Mouse (Mus musculus): Measurements from ENCODE around the gene Nav2. TPM values are rescaled to one million over a fixed set of nuclear protein-coding genes. Genes with fewer than 3 reads are reported as not detected.
A peak's percentile ranks its signal among the peaks of the same experiment; 100 is the strongest.

Nav2 gene
- total RNA-seq, 2 experiments from 2014 or later = 71.1 to 81.0 TPM

DNA sequence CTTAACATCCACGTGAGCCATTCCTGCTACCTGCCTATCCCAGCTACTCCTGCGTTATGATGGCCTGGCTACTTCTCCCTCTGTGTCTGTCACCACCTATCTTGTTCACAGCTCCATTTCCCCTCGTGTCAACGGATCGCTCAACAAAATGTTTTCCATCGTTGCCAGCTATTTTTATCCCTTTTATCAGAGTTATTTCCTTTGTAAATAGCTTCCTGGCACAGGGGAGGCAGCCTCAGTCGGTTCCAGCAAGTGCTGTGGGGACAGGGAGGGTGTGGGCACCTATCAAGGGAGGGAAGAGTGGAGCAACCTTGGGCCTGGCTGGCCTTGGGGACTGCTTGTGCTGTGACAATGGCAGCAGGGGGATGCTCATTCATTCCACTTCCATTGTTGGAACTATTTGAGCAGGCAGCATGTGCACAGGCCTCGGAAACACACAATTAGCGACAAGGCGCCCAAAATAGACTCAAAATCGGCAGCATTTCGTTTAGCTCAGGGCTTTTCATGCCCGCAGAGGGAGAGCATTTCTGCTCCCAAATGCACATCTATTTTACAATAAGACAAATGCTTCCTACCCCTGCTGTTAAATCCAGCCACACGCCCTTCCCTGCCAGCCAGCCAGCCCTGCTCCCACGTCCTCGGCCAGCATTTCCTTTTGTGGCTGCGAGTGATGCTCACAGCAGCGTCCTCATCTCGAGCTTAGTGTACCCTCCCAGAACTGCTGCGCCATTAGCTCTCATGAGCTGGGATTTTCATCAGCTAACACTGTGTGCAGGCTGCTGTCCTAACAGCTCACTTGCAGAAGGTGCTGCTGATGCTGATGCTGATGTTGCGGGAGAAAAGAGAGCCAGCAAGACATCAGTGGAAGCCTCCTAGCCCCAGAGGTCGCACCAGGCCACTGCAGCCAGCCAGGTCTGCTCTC, 237.5 kb downstream of the Nav2 start:
- DNase-seq (ENCODE audit: low spot score in 2 of 2) = peak; percentile 58 to 80

DNA sequence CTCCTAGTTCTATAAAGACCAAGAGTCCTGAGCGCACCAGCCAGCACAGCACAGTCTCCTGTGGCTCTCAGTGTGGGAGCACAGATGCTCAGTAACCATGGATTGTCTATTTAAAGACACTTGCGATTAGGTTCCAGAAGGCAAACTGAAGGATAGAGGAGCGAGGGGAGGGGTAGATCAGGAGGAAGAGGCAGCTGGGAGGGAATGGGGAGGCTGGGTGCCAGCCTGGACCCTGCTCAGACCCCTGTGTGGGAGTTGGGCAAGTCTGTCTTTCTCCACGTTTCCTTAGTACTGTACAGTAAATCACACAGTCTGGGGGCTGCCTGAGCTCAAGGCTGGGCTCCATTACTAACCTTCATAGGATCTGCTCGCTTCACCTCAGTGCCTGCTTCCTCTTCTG, 243.8 kb downstream of the Nav2 start:
- peak in 1 of 2 experiments; percentile 47 for DNase-seq (ENCODE audit: low spot score in 2 of 2)

DNA sequence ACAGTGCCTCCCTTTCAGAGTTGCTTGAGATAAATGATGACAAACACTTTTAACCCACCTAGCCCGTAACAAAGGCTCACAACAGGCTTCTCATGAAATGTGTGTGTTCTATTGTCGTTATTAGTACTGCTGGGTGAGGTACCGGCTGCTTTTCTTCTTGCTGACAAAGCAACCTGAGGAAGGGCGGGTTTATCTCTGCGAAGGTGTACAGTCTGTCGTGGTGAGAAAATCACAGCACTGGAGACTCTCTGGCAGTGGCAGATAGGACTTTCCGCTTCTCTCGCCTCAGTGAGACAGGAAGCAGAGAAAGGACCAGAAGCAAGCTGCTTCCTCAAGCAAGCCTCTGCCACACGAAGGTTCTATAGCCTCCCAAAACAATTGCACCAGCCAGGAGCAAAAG, 244.2 kb downstream of the Nav2 start:
- DNase-seq (ENCODE audit: low spot score in 2 of 2) = no peak

DNA sequence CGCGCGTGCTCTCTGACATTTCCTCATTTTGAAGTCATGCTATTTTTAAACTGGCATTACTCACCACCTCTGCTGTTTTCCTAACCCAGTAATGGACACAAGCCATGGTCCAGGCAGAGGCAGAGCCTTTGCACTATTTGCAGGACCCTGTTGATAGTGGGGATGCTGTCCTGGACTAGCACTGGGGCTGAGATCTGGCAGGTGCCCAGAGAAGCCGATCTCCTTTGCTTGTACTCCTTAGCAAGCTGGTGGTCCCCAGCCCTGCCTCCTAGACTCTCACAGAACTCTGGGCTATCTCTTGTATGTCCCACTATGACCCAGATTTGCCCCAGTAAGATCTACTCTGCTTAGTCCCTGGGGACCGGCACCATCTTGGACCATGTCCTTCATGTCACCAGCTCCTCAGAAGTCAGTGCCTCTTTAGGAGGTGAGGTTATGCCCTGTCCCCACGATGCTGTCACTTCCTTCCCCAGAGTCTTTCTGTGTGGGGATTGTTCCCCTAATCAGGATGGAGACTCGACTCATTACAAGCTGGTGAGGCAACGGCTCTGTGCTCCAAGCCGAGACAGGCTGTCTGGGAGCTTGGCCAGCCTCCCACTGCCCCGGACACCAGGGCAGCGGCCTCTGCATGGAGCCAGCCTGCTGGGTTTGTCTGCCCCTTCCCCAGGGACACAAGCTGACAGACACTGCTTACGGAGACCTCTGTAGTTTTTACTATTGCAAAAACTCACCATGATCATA, 250.3 kb downstream of the Nav2 start:
- no peak for DNase-seq (ENCODE audit: low spot score in 2 of 2)

GRCm38 (mm10) chr7:49159646-49160555, 251.4 kb downstream of the Nav2 start:
- no peak for DNase-seq (ENCODE audit: low spot score in 2 of 2)

DNA sequence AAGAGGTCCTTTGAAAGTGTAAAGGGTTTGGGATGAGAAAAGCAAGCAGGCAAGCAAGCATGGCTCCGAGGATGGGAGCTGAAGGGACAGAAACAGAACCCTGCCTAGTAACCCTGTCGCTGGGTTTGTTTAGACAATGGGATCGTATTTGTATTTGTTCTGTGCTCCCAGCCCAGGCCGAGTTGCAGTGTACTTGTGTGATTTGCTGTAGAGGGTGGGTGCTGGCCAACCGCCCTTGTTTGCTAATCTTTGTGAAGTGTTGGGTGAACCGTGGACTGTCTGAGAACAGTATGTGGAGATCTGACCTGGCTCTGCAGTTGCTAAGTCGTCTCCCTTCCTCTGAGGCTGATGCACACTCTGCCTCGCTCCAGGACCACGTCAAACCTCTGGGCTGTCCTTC, 253.6 kb downstream of the Nav2 start:
- no peak for DNase-seq (ENCODE audit: low spot score in 2 of 2)

DNA sequence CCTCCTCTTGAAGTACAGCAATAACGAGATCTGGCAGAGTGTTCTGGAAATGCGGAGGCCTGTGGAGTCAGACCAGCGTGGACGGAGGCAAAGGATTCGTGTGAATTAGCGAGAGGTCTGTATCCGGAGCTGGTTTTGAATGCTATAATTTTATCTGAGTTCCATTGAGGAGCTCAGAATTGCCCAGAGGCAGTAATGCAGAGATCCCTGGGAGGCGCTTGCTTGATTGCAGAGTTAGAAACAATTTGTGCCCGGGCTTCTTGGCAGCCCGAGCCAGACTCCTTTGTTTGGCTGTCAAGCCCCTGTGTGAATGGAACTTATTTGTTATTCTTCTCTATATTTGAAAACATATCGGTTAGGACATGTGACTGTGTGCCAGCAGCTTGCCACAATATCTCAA, 255.3 kb downstream of the Nav2 start:
- no peak for DNase-seq (ENCODE audit: low spot score in 2 of 2)

DNA sequence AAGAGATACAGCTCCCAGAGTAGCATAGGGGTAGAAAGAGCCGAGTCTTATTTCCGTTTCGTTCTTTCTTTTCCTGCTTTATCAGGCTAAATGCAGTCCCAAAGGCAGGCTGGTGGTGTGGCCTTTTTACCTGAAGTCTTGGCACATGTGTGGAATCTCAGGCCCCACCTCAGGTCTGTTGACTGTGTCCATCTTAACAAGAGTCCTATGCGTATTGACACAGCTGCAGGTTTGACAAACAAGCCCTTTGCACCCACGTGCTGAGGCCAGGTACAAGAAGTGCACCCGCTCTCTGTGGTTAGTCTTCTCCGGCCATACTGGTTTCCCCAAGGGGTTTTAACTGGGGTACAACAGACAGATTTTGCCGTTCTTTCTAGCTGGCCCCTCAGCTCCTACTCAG, 256.4 kb downstream of the Nav2 start:
- DNase-seq (ENCODE audit: low spot score in 2 of 2) = no peak

GRCm38 (mm10) chr7:49172926-49173325, 264.4 kb downstream of the Nav2 start:
- DNase-seq (ENCODE audit: low spot score in 2 of 2) = no peak

- DNase-seq (ENCODE audit: low spot score in 2 of 2) = no peak
These were observed 267.4 kb downstream of the Nav2 start for GRCm38 (mm10) chr7:49175784-49176409.

DNA sequence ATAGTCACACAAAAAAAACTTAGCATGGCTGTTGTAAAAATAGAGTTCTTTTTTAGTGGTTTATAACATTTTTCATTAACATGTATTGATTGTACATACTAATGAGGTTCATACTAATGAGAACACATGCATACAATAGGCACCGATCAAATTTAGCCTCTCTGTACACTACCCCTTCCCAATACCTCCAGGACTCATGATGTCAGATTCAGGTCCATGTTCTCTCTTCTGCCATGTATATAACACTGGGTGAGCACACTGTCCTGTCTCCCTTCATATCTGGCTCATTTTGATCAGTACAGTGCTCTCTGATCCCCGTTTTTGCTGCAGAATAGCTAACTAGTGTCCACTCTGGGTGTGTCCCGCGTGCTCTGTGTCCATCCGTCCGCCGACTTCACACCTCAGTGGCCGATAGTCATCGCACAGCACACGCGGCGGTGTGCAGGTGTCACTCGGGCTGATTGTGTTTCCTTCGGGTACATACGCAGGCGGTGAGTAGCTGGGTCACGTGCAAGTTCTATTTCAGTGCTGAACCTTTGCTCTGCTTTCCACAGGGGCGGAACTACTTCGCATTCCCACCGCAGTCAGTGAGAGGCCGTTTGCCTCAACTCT, 268.2 kb downstream of the Nav2 start:
- no peak for DNase-seq (ENCODE audit: low spot score in 2 of 2)

GRCm38 (mm10) chr7:49178217-49178616, 269.7 kb downstream of the Nav2 start:
- no peak for DNase-seq (ENCODE audit: low spot score in 2 of 2)

DNA sequence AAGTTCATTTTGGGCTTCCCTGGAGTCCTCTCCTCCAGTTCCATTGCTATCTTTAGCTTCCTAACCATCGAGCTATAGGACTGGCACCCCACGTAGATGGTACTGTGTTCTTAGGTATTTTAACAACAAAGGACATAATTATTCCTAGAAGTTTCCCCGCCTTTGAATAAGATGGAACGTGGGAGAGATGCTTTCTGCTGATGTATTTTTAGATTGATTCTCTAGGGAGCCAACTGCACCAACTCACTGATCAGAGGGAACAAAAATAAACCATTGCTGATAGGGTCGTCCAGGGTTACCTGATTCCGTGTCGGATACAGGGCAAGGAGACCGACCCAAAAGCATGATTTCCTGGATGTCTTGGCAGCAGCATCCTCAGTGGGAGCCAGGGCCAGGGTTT, 272.5 kb downstream of the Nav2 start:
- DNase-seq (ENCODE audit: low spot score in 2 of 2) = no peak

DNA sequence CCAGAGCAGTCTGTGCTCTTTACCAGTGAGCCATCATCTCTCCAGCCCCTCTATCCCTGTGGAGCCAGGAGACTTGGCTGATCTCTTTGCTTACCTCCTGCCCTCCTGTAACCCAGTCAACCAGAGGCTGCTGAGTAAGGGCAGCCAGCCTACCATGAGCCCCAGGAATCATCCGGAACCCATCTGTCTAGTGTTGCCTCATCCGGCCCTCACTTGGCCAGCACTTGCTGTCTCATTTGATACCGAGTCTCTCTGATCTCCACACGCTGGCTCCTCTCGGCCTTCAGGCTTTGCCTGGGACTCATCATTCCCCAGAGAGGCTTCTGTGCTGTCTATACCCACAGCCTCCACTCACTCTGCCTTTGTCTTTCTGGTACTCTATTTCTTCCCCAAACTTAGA, 273.9 kb downstream of the Nav2 start:
- no peak for DNase-seq (ENCODE audit: low spot score in 2 of 2)

DNA sequence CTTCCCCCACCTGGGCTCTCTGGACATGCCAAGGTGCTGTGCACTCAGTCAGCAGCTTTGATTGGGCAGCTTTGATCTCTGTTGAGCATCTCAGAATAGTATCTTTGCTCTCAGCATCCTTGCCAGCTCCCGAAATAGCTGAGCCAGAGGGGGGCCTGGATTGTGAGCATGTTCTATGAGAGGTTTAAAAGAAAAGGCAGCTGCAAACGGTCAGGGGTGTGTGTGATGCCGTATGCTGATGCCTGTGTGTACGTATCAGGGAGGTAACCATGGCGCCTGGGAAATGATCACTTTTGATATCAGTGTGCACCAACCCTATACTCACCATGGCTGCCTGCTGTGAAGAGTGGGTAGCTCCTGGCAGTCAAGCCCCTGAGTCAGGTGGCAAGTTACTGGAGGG, 275.2 kb downstream of the Nav2 start:
- peak in 1 of 2 experiments; percentile 40 for DNase-seq (ENCODE audit: low spot score in 2 of 2)

- no peak for DNase-seq (ENCODE audit: low spot score in 2 of 2)
These were observed 277.5 kb downstream of the Nav2 start for GRCm38 (mm10) chr7:49185991-49186390.

- DNase-seq (ENCODE audit: low spot score in 2 of 2) = peak; percentile 36 to 42
These were observed 280.8 kb downstream of the Nav2 start for GRCm38 (mm10) chr7:49189364-49189763.

- DNase-seq (ENCODE audit: low spot score in 2 of 2) = peak; percentile 59 to 63
These were observed 281.9 kb downstream of the Nav2 start for GRCm38 (mm10) chr7:49190231-49190985.

GRCm38 (mm10) chr7:49191081-49191678, 282.7 kb downstream of the Nav2 start:
- peak in 1 of 2 experiments; percentile 25 for DNase-seq (ENCODE audit: low spot score in 2 of 2)

All from left cerebral cortex, adult 18-20 months (tissue).